In the genomic region with DNA sequence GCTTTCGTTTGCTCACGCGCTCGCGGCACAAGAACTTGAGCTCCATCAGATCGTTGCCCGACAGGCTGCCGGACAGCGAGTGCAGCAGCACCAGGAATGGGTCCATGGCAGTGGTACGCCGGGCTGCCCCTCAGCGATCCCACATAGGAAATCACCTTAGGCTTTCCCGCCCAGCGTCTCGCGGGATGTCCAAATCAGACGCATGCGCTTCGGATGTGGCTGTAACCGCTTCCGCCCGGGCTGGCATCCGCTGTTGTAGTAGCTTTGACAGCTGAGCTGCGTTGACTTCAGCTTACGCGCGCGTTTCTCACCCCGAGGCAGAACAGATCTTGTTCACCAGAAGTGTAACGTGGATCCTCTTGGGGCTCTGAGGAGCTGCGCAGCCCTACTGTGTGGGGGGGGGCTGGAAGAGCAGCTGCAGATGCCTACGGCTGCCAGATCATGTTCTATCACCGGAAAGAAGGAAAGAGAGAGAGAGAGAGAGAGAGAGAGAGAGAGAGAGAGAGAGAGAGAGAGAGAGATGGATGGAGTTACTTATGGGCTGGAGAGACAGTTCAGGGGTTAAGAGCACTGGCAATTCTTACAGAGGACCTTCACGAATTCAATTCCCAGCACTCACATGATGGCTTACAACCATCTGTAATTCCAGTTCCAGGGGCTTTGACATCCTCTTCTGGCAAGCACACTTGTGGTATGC, we compare ENCODE assay signal across 8 mouse cellular contexts. TPM values are rescaled to one million over a fixed set of nuclear protein-coding genes. Genes with fewer than 3 reads are reported as not detected.
DNase-seq lines count a peak whose midpoint lies in the region; ATAC-seq and TF ChIP-seq lines count a peak whose summit lies in the region.

A gene (minus strand): TSS at position 180 of the 697 bp plus-strand sequence.

- peak within 1 kb of the TSS; percentile 70 for H3K9ac ChIP-seq in kidney, embryonic 15.5 days

- H3K4me1 ChIP-seq in bone marrow macrophage, adult 2 months (ENCODE audit: control insufficient read depth, insufficient read depth, low read length), result peaks cover 42% of the 10 kb centered on the region
- H3K4me1 ChIP-seq in embryonic fibroblast, embryonic 13.5 days (ENCODE audit: control insufficient read depth, insufficient read depth, low read length), result peaks cover 6% of the 10 kb centered on the region; the same call in 1 of the 2 replicates
- H3K4me1 ChIP-seq in heart, embryonic 10.5 days, result peaks cover 28% of the 10 kb centered on the region
- peaks cover 21% of the 10 kb centered on the region for H3K4me1 ChIP-seq in kidney, embryonic 15.5 days

- peak within 1 kb of the TSS; percentile 74 for H3K4me2 ChIP-seq in kidney, embryonic 15.5 days

- H3K27ac ChIP-seq in bone marrow macrophage, adult 2 months (ENCODE audit: insufficient read depth, low read depth, low read length), result peak within 1 kb of the TSS; percentile 94
- peak within 1 kb of the TSS; percentile 81 for H3K27ac ChIP-seq in embryonic fibroblast, embryonic 13.5 days (ENCODE audit: insufficient read depth, low read length)
- H3K27ac ChIP-seq in heart, embryonic 10.5 days, result peak within 1 kb of the TSS; percentile 89
- peak within 1 kb of the TSS; percentile 97 for H3K27ac ChIP-seq in kidney, embryonic 15.5 days

- H3K9me3 ChIP-seq in heart, embryonic 10.5 days, result no peaks in the 10 kb centered on the region
- no peaks in the 10 kb centered on the region for H3K9me3 ChIP-seq in kidney, embryonic 15.5 days (replicated peaks)

- TF ChIP-seq CTCF in bone marrow macrophage, adult 2 months (IDR thresholded peaks at IDR 0.05; ENCODE audit: low read depth, low read length), result no peak
- TF ChIP-seq CTCF in embryonic fibroblast, embryonic 13.5 days (IDR thresholded peaks at IDR 0.05; ENCODE audit: borderline replicate concordance, insufficient read depth, low read length), result no peak

- TF ChIP-seq POLR2A in bone marrow macrophage, adult 2 months (IDR thresholded peaks at IDR 0.05; ENCODE audit: borderline replicate concordance, low read depth, low read length), result no peak
- TF ChIP-seq POLR2A in embryonic fibroblast, embryonic 13.5 days (IDR thresholded peaks at IDR 0.05; ENCODE audit: low read depth, low read length), result peak; percentile 87

- DNase-seq in A20 (ENCODE audit: low read depth, low spot score) (peak; percentile 96), liver (peak; percentile 90)
- peak; percentile 96 for DNase-seq in heart, embryonic 10.5 days (ENCODE audit: low spot score)
- DNase-seq in spleen, postnatal 4 days (ENCODE audit: low spot score in 2 of 2), result peak; percentile 91 to 95

- WGBS in heart, embryonic 10.5 days, result 3% methylated on average over 34 of the region's 34 CpGs
- under 1% methylated on average over 34 of the region's 34 CpGs for WGBS in kidney, embryonic 15.5 days

- H3K27me3 ChIP-seq in heart, embryonic 10.5 days (ENCODE audit: insufficient read depth, poor library complexity, severe bottlenecking), result peaks cover 11% of the 10 kb centered on the region; the same call in 1 of the 2 replicates
- 0 out of 2 replicates have a peak, but pooled peaks cover 4% of the 10 kb centered on the region for H3K27me3 ChIP-seq in kidney, embryonic 15.5 days

- H3K4me3 ChIP-seq in bone marrow macrophage, adult 2 months (ENCODE audit: insufficient read depth, low read length), result peak within 1 kb of the TSS; percentile 100
- peak within 1 kb of the TSS; percentile 75 for H3K4me3 ChIP-seq in embryonic fibroblast, embryonic 13.5 days (ENCODE audit: insufficient read depth, low read length)
- peak within 1 kb of the TSS; percentile 79 for H3K4me3 ChIP-seq in heart, embryonic 10.5 days
- H3K4me3 ChIP-seq in kidney, embryonic 15.5 days (replicated peaks), result peak within 1 kb of the TSS; percentile 63

- peaks cover 24% of the 10 kb centered on the region for H3K36me3 ChIP-seq in heart, embryonic 10.5 days
- peaks cover 26% of the 10 kb centered on the region for H3K36me3 ChIP-seq in kidney, embryonic 15.5 days

- ATAC-seq in kidney, embryonic 15.5 days (replicated peaks; ENCODE audit: low FRiP score), result peak; percentile 87
- ATAC-seq in monocyte, adult 5-6 weeks (replicated peaks; ENCODE audit: insufficient number of reproducible peaks, low FRiP score, low TSS enrichment, poor library complexity, severe bottlenecking), result peak; percentile 80

RNA-seq across cellular contexts. Expression of the gene that starts here (rescaled TPM):
- 6.7 TPM in 2 replicates for polyA plus RNA-seq in bone marrow macrophage, adult 2 months (2012; ENCODE audit: insufficient read depth, insufficient read length, missing spikeins)
- 5.4 and 8.1 TPM in 2 replicates for polyA plus RNA-seq in embryonic fibroblast, embryonic 13.5 days (2011; ENCODE audit: insufficient read length, low read depth, missing spikeins)
- 11.8 and 12.7 TPM in 2 replicates for polyA plus RNA-seq in heart, embryonic 10.5 days (2016; fragmentation: Nextera tagmentation; extraction: Ambion mirVana)
- 12.7 and 13.7 TPM in 2 replicates for polyA plus RNA-seq in kidney, embryonic 15.5 days (2015; fragmentation: Nextera tagmentation; extraction: Ambion mirVana)
- total RNA-seq in monocyte, adult 5-6 weeks (2017), result 3.0 to 6.1 TPM (median 5.4 TPM) in 3 replicates

Comparison
In these comparisons a context has a peak if more than half of its experiments do, and no peak if none do; other contexts are left out.
1. Peak in every context shown above with its lines: DNase-seq, ATAC-seq, H3K4me3 ChIP-seq and H3K27ac ChIP-seq.